Mouse (Mus musculus): ENCODE measurements around the gene Pamr1. TPM values are rescaled to one million over a fixed set of nuclear protein-coding genes. Genes with fewer than 3 reads are reported as not detected.

Gene Pamr1
- polyA plus RNA-seq, 1 experiment from 2014 or later = 61.0 TPM

GRCm38 (mm10) chr2:102677400-102677799, 127.6 kb downstream of the Pamr1 start:
- H3K36me3 ChIP-seq (ENCODE audit: control insufficient read depth, insufficient read depth, low read length) = no peaks in the 10 kb centered on the region
- no peaks in the 10 kb centered on the region for H3K9me3 ChIP-seq (ENCODE audit: control insufficient read depth, low read length)
- H3K27ac ChIP-seq (ENCODE audit: low read depth) = no peak overlapping the region
- WGBS = 72% methylated on average over 6 of the region's 6 CpGs
- no peak for ATAC-seq (replicated peaks; ENCODE audit: low FRiP score, low TSS enrichment, low read depth)
- no peak overlapping the region for H3K9ac ChIP-seq (ENCODE audit: low read length)
- no peaks in the 10 kb centered on the region for H3K4me1 ChIP-seq (replicated peaks; ENCODE audit: control insufficient read depth, insufficient read depth, low read length)
- no peak for DNase-seq (ENCODE audit: low spot score)
- no peaks in the 10 kb centered on the region for H3K27me3 ChIP-seq (replicated peaks; ENCODE audit: control insufficient read depth, insufficient read depth, low read length)
- H3K4me3 ChIP-seq (ENCODE audit: low read depth, low read length) = no peak overlapping the region
- no peak overlapping the region for H3K4me2 ChIP-seq (ENCODE audit: low read length)

DNA sequence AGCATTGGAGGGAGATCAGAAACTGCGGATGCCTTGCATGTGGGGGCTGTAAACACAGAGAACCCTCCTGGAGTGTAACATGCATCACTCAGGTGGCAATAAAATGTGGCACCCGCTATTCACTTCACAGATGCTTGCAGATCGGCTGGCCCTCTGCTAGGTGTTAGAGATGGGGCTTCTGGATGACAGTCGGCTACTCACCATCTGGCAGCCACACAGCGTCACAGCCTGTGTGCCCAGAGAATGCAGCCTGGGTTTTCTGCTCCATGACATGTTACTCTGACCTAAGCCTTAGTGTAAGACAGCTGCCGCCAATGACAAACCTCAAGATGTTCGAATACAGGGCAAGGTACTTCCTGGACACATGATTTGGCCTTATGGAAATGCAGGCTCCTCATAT, 131.5 kb downstream of the Pamr1 start:
- Histone ChIP-seq H3K4me2 (ENCODE audit: low read length) (no peak overlapping the region), H3K27ac (ENCODE audit: low read depth) (no peak overlapping the region), H3K9ac (ENCODE audit: low read length) (no peak overlapping the region), H3K36me3 (ENCODE audit: control insufficient read depth, insufficient read depth, low read length) (no peaks in the 10 kb centered on the region), H3K4me3 (ENCODE audit: low read depth, low read length) (no peak overlapping the region), H3K9me3 (ENCODE audit: control insufficient read depth, low read length) (no peaks in the 10 kb centered on the region), H3K4me1 (replicated peaks; ENCODE audit: control insufficient read depth, insufficient read depth, low read length) (no peaks in the 10 kb centered on the region), H3K27me3 (replicated peaks; ENCODE audit: control insufficient read depth, insufficient read depth, low read length) (no peaks in the 10 kb centered on the region)
- WGBS = 53% methylated on average over 7 of the region's 7 CpGs
- DNase-seq (ENCODE audit: low spot score) (no peak), ATAC-seq (replicated peaks; ENCODE audit: low FRiP score, low TSS enrichment, low read depth) (no peak)

DNA sequence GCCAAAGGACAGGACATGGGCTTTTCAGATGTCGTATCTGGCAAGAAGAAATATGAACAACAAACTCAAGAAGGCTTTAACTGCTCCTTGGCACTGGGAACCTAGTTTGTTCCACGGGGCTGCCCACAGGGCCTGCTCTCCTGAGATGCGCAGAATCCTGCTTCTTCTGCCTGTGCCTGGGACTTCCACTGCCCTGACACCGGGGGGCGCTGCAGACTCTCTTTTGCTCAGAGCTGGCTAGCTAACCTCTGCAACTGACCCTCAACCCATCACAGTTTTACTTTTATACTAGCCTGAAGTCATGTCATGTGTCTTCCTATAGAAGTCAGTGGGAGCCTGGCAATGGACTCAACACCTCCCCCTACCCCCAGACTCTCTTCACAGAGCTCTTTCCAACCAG, 132.4 kb downstream of the Pamr1 start:
- no peaks in the 10 kb centered on the region for H3K27me3 ChIP-seq (replicated peaks; ENCODE audit: control insufficient read depth, insufficient read depth, low read length)
- ATAC-seq (replicated peaks; ENCODE audit: low FRiP score, low TSS enrichment, low read depth) (no peak), DNase-seq (ENCODE audit: low spot score) (peak; percentile 65)
- H3K4me3 ChIP-seq (ENCODE audit: low read depth, low read length) = no peak overlapping the region
- no peaks in the 10 kb centered on the region for H3K9me3 ChIP-seq (ENCODE audit: control insufficient read depth, low read length)
- H3K27ac ChIP-seq (ENCODE audit: low read depth) = no peak overlapping the region
- 54% methylated on average over 5 of the region's 5 CpGs for WGBS
- no peak overlapping the region for H3K4me2 ChIP-seq (ENCODE audit: low read length)
- no peaks in the 10 kb centered on the region for H3K4me1 ChIP-seq (replicated peaks; ENCODE audit: control insufficient read depth, insufficient read depth, low read length)
- no peaks in the 10 kb centered on the region for H3K36me3 ChIP-seq (ENCODE audit: control insufficient read depth, insufficient read depth, low read length)
- no peak overlapping the region for H3K9ac ChIP-seq (ENCODE audit: low read length)

DNA sequence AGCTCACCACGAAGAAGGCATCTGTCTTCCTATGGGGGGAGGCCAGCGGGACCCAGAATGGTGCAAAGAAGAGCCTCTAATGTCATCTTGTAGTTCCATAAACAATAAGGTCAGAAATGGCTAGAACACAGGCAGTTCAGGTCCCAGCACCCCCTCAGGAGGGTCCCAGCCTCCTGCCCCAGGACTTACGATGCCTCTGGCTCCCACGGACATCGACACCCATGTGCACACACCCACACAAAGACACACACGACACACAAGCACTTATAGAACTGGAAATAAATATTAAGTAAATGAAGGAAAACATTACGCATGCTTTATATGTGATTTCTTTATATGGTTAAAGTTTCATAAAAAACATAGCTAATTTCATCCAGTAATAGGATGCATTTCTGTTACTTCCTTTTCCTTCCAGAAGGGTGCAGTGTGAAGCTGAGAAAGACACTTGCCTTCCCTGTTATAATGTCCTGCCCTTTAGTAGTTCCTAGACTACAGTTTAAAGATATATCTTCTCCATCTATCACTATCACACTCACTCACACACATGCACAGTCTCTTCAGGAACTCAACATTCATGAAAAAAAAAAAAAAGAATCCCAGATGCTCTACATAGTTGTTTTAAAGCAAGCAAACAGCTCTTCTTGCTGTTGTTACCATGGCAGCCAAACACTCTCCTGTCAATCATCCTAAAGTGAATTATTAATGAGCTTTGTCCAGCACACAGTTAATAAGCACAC, 135.7 kb downstream of the Pamr1 start:
- WGBS = 87% methylated on average over 7 of the region's 7 CpGs
- no peak overlapping the region for H3K4me3 ChIP-seq (ENCODE audit: low read depth, low read length)
- no peak overlapping the region for H3K9ac ChIP-seq (ENCODE audit: low read length)
- H3K9me3 ChIP-seq (ENCODE audit: control insufficient read depth, low read length) = no peaks in the 10 kb centered on the region
- H3K36me3 ChIP-seq (ENCODE audit: control insufficient read depth, insufficient read depth, low read length) = no peaks in the 10 kb centered on the region
- DNase-seq (ENCODE audit: low spot score) (no peak), ATAC-seq (replicated peaks; ENCODE audit: low FRiP score, low TSS enrichment, low read depth) (peak; percentile 47; the same call in 1 of the 2 replicates)
- H3K27ac ChIP-seq (ENCODE audit: low read depth) = no peak overlapping the region
- no peaks in the 10 kb centered on the region for H3K4me1 ChIP-seq (replicated peaks; ENCODE audit: control insufficient read depth, insufficient read depth, low read length)
- H3K4me2 ChIP-seq (ENCODE audit: low read length) = no peak overlapping the region
- H3K27me3 ChIP-seq (replicated peaks; ENCODE audit: control insufficient read depth, insufficient read depth, low read length) = no peaks in the 10 kb centered on the region

GRCm38 (mm10) chr2:102686108-102686450, 136.3 kb downstream of the Pamr1 start:
- no peaks in the 10 kb centered on the region for H3K9me3 ChIP-seq (ENCODE audit: control insufficient read depth, low read length)
- no peak overlapping the region for H3K4me3 ChIP-seq (ENCODE audit: low read depth, low read length)
- ATAC-seq (replicated peaks; ENCODE audit: low FRiP score, low TSS enrichment, low read depth) (no peak), DNase-seq (ENCODE audit: low spot score) (peak; percentile 56)
- no peak overlapping the region for H3K9ac ChIP-seq (ENCODE audit: low read length)
- no peaks in the 10 kb centered on the region for H3K27me3 ChIP-seq (replicated peaks; ENCODE audit: control insufficient read depth, insufficient read depth, low read length)
- no peak overlapping the region for H3K4me2 ChIP-seq (ENCODE audit: low read length)
- no peaks in the 10 kb centered on the region for H3K4me1 ChIP-seq (replicated peaks; ENCODE audit: control insufficient read depth, insufficient read depth, low read length)
- H3K27ac ChIP-seq (ENCODE audit: low read depth) = no peak overlapping the region
- 73% methylated on average over 9 of the region's 9 CpGs for WGBS
- H3K36me3 ChIP-seq (ENCODE audit: control insufficient read depth, insufficient read depth, low read length) = no peaks in the 10 kb centered on the region

Other genes starting within 250 kb of the Pamr1 start
- gene Trim44, start 142.2 kb upstream of the Pamr1 start, polyA plus RNA-seq (2014; fragmentation: Nextera tagmentation; extraction: Ambion mirVana) = 30.8 and 33.5 TPM in 2 replicates
- gene Fjx1, start 97.5 kb upstream of the Pamr1 start, polyA plus RNA-seq (2014; fragmentation: Nextera tagmentation; extraction: Ambion mirVana) = 7.9 and 8.9 TPM in 2 replicates
- gene Slc1a2, start 108.6 kb downstream of the Pamr1 start, polyA plus RNA-seq (2014; fragmentation: Nextera tagmentation; extraction: Ambion mirVana) = 0.34 and 0.78 TPM in 2 replicates

Measured in intestine, embryonic 14.5 days (tissue).